Mouse (Mus musculus) MEL (cell line): ENCODE measurements around the gene Tsc22d3.
A peak's percentile ranks its signal among the peaks of the same experiment; 100 is the strongest.
"Not testable (repeated sequence)": the region's sequence is repeated elsewhere in the genome, so short reads cannot be mapped to it uniquely, and the experiment has no call there.

ENCODE experiments used
- CHD1 ChIP-seq: IDR thresholded peaks from 2 replicates; pipeline ENCODE4 v1.6.1; 2012; ENCODE audit warnings: low read depth, mild to moderate bottlenecking, inconsistent platforms, low read length, improper control_type of control experiment
- CTCF ChIP-seq, 3 experiments: IDR thresholded peaks in 2 of 3; conservative IDR thresholded peaks in 1 of 3; 2 replicates each; pipeline ENCODE4 v1.5.1; 2011 to 2012; ENCODE audit warnings: low read length in 3 of 3, low read depth in 2 of 3, mild to moderate bottlenecking in 2 of 3, improper control_type of control experiment in 1 of 3, inconsistent platforms in 1 of 3, mixed read lengths in 1 of 3, moderate library complexity in 1 of 3; ENCODE audit not compliant: control insufficient read depth in 1 of 3, insufficient read depth in 1 of 3, poor library complexity in 1 of 3, severe bottlenecking in 1 of 3
- ELF1 ChIP-seq: IDR thresholded peaks from 2 replicates; pipeline ENCODE4 v1.6.1; 2014; ENCODE audit warnings: low read depth, mild to moderate bottlenecking, inconsistent platforms, low read length, improper control_type of control experiment, moderate library complexity
- EP300 ChIP-seq, 2 experiments: IDR thresholded peaks; 2 replicates each; pipeline ENCODE4 v1.6.1; 2011; ENCODE audit warnings: improper control_type of control experiment in 2 of 2, low read length in 2 of 2, low read depth in 1 of 2, mild to moderate bottlenecking in 1 of 2
- MAZ ChIP-seq: IDR thresholded peaks from 2 replicates; pipeline ENCODE4 v1.6.1; 2012; ENCODE audit warnings: low read depth, mild to moderate bottlenecking, inconsistent platforms, low read length, improper control_type of control experiment
- NRF1 ChIP-seq: IDR thresholded peaks from 2 replicates; pipeline ENCODE4 v1.6.1; 2014; ENCODE audit warnings: low read depth, mild to moderate bottlenecking, inconsistent platforms, low read length, improper control_type of control experiment, moderate library complexity; ENCODE audit not compliant: poor library complexity, insufficient read depth, severe bottlenecking
- POLR2A ChIP-seq, 2 experiments: IDR thresholded peaks; 2 replicates each; pipeline ENCODE4 v1.6.1; 2011 to 2012; ENCODE audit warnings: low read length in 2 of 2, mild to moderate bottlenecking in 2 of 2, control low read depth in 1 of 2, improper control_type of control experiment in 1 of 2, low read depth in 1 of 2, moderate library complexity in 1 of 2; ENCODE audit not compliant: control insufficient read depth in 1 of 2, insufficient read depth in 1 of 2, poor library complexity in 1 of 2
- POLR2AphosphoS5 ChIP-seq: IDR thresholded peaks from 2 replicates; pipeline ENCODE4 v1.6.1; 2012; ENCODE audit warnings: low read depth, borderline replicate concordance, mild to moderate bottlenecking, inconsistent platforms, low read length, moderate library complexity, mixed read lengths
- RCOR1 ChIP-seq: IDR thresholded peaks from 2 replicates; pipeline ENCODE4 v1.6.1; 2012; ENCODE audit warnings: low read depth, mild to moderate bottlenecking, inconsistent platforms, low read length, improper control_type of control experiment
- USF1 ChIP-seq: IDR thresholded peaks from 2 replicates; pipeline ENCODE4 v1.6.1; 2014; ENCODE audit warnings: low read depth, mild to moderate bottlenecking, inconsistent platforms, low read length, improper control_type of control experiment, moderate library complexity
- ZC3H11A ChIP-seq: IDR thresholded peaks from 2 replicates; pipeline ENCODE4 v1.6.1; 2012; ENCODE audit warnings: low read depth, mild to moderate bottlenecking, inconsistent platforms, low read length, improper control_type of control experiment
- ZNF384 ChIP-seq: IDR thresholded peaks from 2 replicates; pipeline ENCODE4 v1.6.1; 2012; ENCODE audit warnings: low read depth, mild to moderate bottlenecking, inconsistent platforms, low read length, improper control_type of control experiment

GRCm38 (mm10) chrX:140498431-140498830 is 102.0 kb downstream of the Tsc22d3 start:
- not testable (repeated sequence) for TF ChIP-seq CTCF (IDR thresholded peaks at IDR 0.05 in 2 of 3, conservative IDR thresholded peaks at IDR 0.05 in 1 of 3; ENCODE audit: control insufficient read depth in 1 of 3, insufficient read depth in 1 of 3, low read depth in 2 of 3, low read length in 3 of 3, poor library complexity in 1 of 3, severe bottlenecking in 1 of 3); POLR2AphosphoS5; POLR2A (IDR thresholded peaks at IDR 0.05; ENCODE audit: control insufficient read depth in 1 of 2, insufficient read depth in 1 of 2, low read depth in 1 of 2, low read length in 2 of 2, poor library complexity in 1 of 2); ELF1; CHD1; ZC3H11A; USF1; NRF1; MAZ; RCOR1
- peak; percentile 69 for TF ChIP-seq ZNF384
- peak in 1 of 2 experiments; percentile 10; a peak in 1 of 4 replicates for TF ChIP-seq EP300 (IDR thresholded peaks at IDR 0.05; ENCODE audit: low read depth in 1 of 2, low read length in 2 of 2)
